Mouse (Mus musculus): ENCODE data around the gene Gm21366.
"Not testable (repeated sequence)": the region's sequence is repeated elsewhere in the genome, so short reads cannot be mapped to it uniquely, and the experiment has no call there.

Gene Gm21366

GRCm38 (mm10) chrY:22861156-22861555 is at the start of gene Gm21366:
Gm21366 (minus strand) TSS chrY:22861256.
- DNase-seq (ENCODE audit: low spot score in 2 of 2) = not testable (repeated sequence)

Data from right cerebral cortex, postnatal 10 days (tissue).